Mouse (Mus musculus) olfactory bulb, adult 2 months (tissue): ENCODE measurements around the gene Kalrn.

ENCODE experiments used
- CTCF ChIP-seq: fragments of 200-500 bp; IDR thresholded peaks from 2 replicates; pipeline ENCODE4 v1.5.1; 2012; ENCODE audit warnings: low read depth, mild to moderate bottlenecking, low read length, moderate library complexity; ENCODE audit not compliant: insufficient read depth
- POLR2A ChIP-seq: fragments of 200-500 bp; IDR thresholded peaks from 2 replicates; pipeline ENCODE4 v1.6.1; 2012; ENCODE audit warnings: mild to moderate bottlenecking, low read depth, low read length, moderate library complexity; ENCODE audit not compliant: insufficient read depth

- TF ChIP-seq CTCF (no peak), POLR2A (no peak)
Measured at GRCm38 (mm10) chr16:34270681-34271080, 302.7 kb downstream of the Kalrn start.
